Mouse (Mus musculus) ES-Bruce4 (cell line): Measurements from ENCODE around the gene Apom. TPM values are rescaled to one million over a fixed set of nuclear protein-coding genes. Genes with fewer than 3 reads are reported as not detected.
A peak's percentile ranks its signal among the peaks of the same experiment; 100 is the strongest.

Source experiments
- H3K27ac ChIP-seq: 2 replicates; pipeline ENCODE4 v1.5.1; 2012; ENCODE audit warnings: low read length, inconsistent platforms; ENCODE audit not compliant: insufficient read depth
- H3K27me3 ChIP-seq: 2 replicates; pipeline ENCODE4 v1.6.1; 2012; ENCODE audit warnings: mild to moderate bottlenecking, low read length, inconsistent platforms; ENCODE audit not compliant: control insufficient read depth, poor library complexity, insufficient read depth, severe bottlenecking
- H3K36me3 ChIP-seq: 2 replicates; pipeline ENCODE4 v1.6.1; 2012; ENCODE audit warnings: inconsistent platforms, mild to moderate bottlenecking, low read length, moderate library complexity; ENCODE audit not compliant: control insufficient read depth, poor library complexity, insufficient read depth, severe bottlenecking
- H3K4me1 ChIP-seq: one replicate; pipeline ENCODE4 v1.8.1; 2011; ENCODE audit warnings: low read length; ENCODE audit not compliant: control insufficient read depth, insufficient read depth
- H3K4me3 ChIP-seq: 2 replicates; pipeline ENCODE4 v1.5.1; 2011; ENCODE audit warnings: low read depth, mild to moderate bottlenecking, low read length
- H3K9ac ChIP-seq: 2 replicates; pipeline ENCODE4 v1.6.1; 2012; ENCODE audit warnings: low read depth, mild to moderate bottlenecking, inconsistent platforms; ENCODE audit not compliant: poor library complexity, severe bottlenecking
- H3K9me3 ChIP-seq: replicated peaks from 2 replicates; pipeline ENCODE4 v1.6.1; 2012; ENCODE audit warnings: mild to moderate bottlenecking, low read length, inconsistent platforms; ENCODE audit not compliant: control insufficient read depth, poor library complexity, insufficient read depth, severe bottlenecking
- CTCF ChIP-seq: IDR thresholded peaks from one replicate; pipeline ENCODE4 v1.8.1; 2011; ENCODE audit warnings: low read depth, low read length
- EP300 ChIP-seq: IDR thresholded peaks from 2 replicates; pipeline ENCODE4 v1.6.1; 2011; ENCODE audit warnings: low read depth, low read length; ENCODE audit not compliant: insufficient read depth
- POLR2A ChIP-seq: IDR thresholded peaks from one replicate; pipeline ENCODE4 v1.8.1; 2011; ENCODE audit warnings: low read length; ENCODE audit not compliant: insufficient read depth
- polyA plus RNA-seq: library from polyadenylated mRNA; stranded (reverse); fragments of >200 nt; gene quantifications from 2 replicates; pipeline ENCODE4 v1.2.4, GENCODE M21; 2011; ENCODE audit warnings: low read depth; ENCODE audit not compliant: missing spikeins, insufficient read depth, insufficient read length

Gene Apom
- polyA plus RNA-seq, 1 experiment = not detected

- Histone ChIP-seq H3K4me3 (no peak overlapping the region), H3K27me3 (no peaks in the 10 kb centered on the region), H3K27ac (no peak overlapping the region), H3K9ac (no peak overlapping the region), H3K9me3 (no peaks in the 10 kb centered on the region), H3K4me1 (no peaks in the 10 kb centered on the region), H3K36me3 (no peaks in the 10 kb centered on the region)
- TF ChIP-seq CTCF = no peak
- TF ChIP-seq EP300 = no peak
- TF ChIP-seq POLR2A = no peak
These were observed 39.2 kb downstream of the Apom start for GRCm38 (mm10) chr17:35092403-35093198.

GRCm38 (mm10) chr17:35090166-35090932, 41.5 kb downstream of the Apom start:
- Histone ChIP-seq H3K27ac (no peak overlapping the region), H3K9me3 (no peaks in the 10 kb centered on the region), H3K36me3 (no peaks in the 10 kb centered on the region), H3K4me3 (no peak overlapping the region), H3K27me3 (no peaks in the 10 kb centered on the region), H3K4me1 (no peaks in the 10 kb centered on the region), H3K9ac (peak overlapping the region; percentile 75; the same call in 1 of the 2 replicates)
- TF ChIP-seq POLR2A = no peak
- TF ChIP-seq CTCF = no peak
- TF ChIP-seq EP300 = no peak

GRCm38 (mm10) chr17:35088825-35089644, 42.8 kb downstream of the Apom start, which contains the start of gene Abhd16a:
Gene Abhd16a (plus strand): TSS chr17:35089263.
- H3K36me3 ChIP-seq = no peaks in the 10 kb centered on the region
- H3K27ac ChIP-seq = no peak within 1 kb of the TSS
- peak within 1 kb of the TSS; percentile 66 for H3K4me3 ChIP-seq
- no peaks in the 10 kb centered on the region for H3K27me3 ChIP-seq
- H3K9me3 ChIP-seq = no peaks in the 10 kb centered on the region
- peak within 1 kb of the TSS; percentile 75 for H3K9ac ChIP-seq
- H3K4me1 ChIP-seq = no peaks in the 10 kb centered on the region
- TF ChIP-seq EP300 (no peak), CTCF (no peak)

- no peaks in the 10 kb centered on the region for H3K27me3 ChIP-seq
- TF ChIP-seq CTCF (no peak), EP300 (no peak), POLR2A (no peak)
- no peaks in the 10 kb centered on the region for H3K4me1 ChIP-seq
- H3K36me3 ChIP-seq = no peaks in the 10 kb centered on the region
- H3K4me3 ChIP-seq = no peak overlapping the region
- no peak overlapping the region for H3K27ac ChIP-seq
- H3K9me3 ChIP-seq = no peaks in the 10 kb centered on the region
- no peak overlapping the region for H3K9ac ChIP-seq
These were observed 43.7 kb downstream of the Apom start for GRCm38 (mm10) chr17:35088151-35088550.

- H3K27me3 ChIP-seq = no peaks in the 10 kb centered on the region
- H3K36me3 ChIP-seq = no peaks in the 10 kb centered on the region
- H3K27ac ChIP-seq = no peak within 1 kb of the TSS
- H3K4me1 ChIP-seq = no peaks in the 10 kb centered on the region
- H3K9me3 ChIP-seq = no peaks in the 10 kb centered on the region
- H3K4me3 ChIP-seq = no peak within 1 kb of the TSS
- no peak within 1 kb of the TSS for H3K9ac ChIP-seq
- TF ChIP-seq CTCF (no peak), EP300 (no peak)
These were observed 46.5 kb downstream of the Apom start, which contains the start of gene Ly6g6f for GRCm38 (mm10) chr17:35085208-35085865. Gene Ly6g6f (minus strand): TSS chr17:35085610.
